Mouse (Mus musculus): ENCODE measurements around the gene Zbtb32. TPM values are rescaled to one million over a fixed set of nuclear protein-coding genes. Genes with fewer than 3 reads are reported as not detected.

Gene Zbtb32
- polyA plus RNA-seq, 2 experiments = 0.55 to 0.67 TPM

GRCm38 (mm10) chr7:30600651-30601050 lies 1.9 kb upstream of the Zbtb32 start:
- Histone ChIP-seq H3K36me3 (ENCODE audit: control insufficient read depth, insufficient read depth, low read length) (no peaks in the 10 kb centered on the region), H3K4me3 (replicated peaks; ENCODE audit: low read length) (no peak overlapping the region), H3K4me1 (ENCODE audit: control insufficient read depth, insufficient read depth, low read length) (no peaks in the 10 kb centered on the region), H3K9me3 (ENCODE audit: control insufficient read depth, low read length) (no peaks in the 10 kb centered on the region), H3K27ac (replicated peaks; ENCODE audit: low read depth, low read length) (no peak overlapping the region), H3K4me2 (replicated peaks; ENCODE audit: low read depth, low read length, severe bottlenecking) (no peak overlapping the region), H3K27me3 (ENCODE audit: control insufficient read depth, insufficient read depth, low read length) (no peaks in the 10 kb centered on the region), H3K9ac (ENCODE audit: low read depth, low read length, severe bottlenecking) (no peak overlapping the region)
- WGBS = 74% methylated on average over 7 of the region's 7 CpGs
- DNase-seq (ENCODE audit: low spot score) (no peak), ATAC-seq (ENCODE audit: low FRiP score, low read depth) (no peak)
- no peak for TF ChIP-seq POLR2A (IDR thresholded peaks at IDR 0.05; ENCODE audit: borderline replicate concordance, extremely low read depth, insufficient read depth, insufficient read length)

- H3K9me3 ChIP-seq (ENCODE audit: control insufficient read depth, low read length) = no peaks in the 10 kb centered on the region
- H3K36me3 ChIP-seq (ENCODE audit: control insufficient read depth, insufficient read depth, low read length) = no peaks in the 10 kb centered on the region
- peak; percentile 93 for ATAC-seq (ENCODE audit: low FRiP score, low read depth)
- peak; percentile 91 for DNase-seq (ENCODE audit: low spot score)
- no peak overlapping the region for H3K9ac ChIP-seq (ENCODE audit: low read depth, low read length, severe bottlenecking)
- no peak overlapping the region for H3K4me3 ChIP-seq (replicated peaks; ENCODE audit: low read length)
- H3K4me2 ChIP-seq (replicated peaks; ENCODE audit: low read depth, low read length, severe bottlenecking) = no peak overlapping the region
- no peak for TF ChIP-seq POLR2A (IDR thresholded peaks at IDR 0.05; ENCODE audit: borderline replicate concordance, extremely low read depth, insufficient read depth, insufficient read length)
- 4% methylated on average over 16 of the region's 16 CpGs for WGBS
- H3K4me1 ChIP-seq (ENCODE audit: control insufficient read depth, insufficient read depth, low read length) = no peaks in the 10 kb centered on the region
- H3K27ac ChIP-seq (replicated peaks; ENCODE audit: low read depth, low read length) = no peak overlapping the region
- H3K27me3 ChIP-seq (ENCODE audit: control insufficient read depth, insufficient read depth, low read length) = no peaks in the 10 kb centered on the region
Observed at GRCm38 (mm10) chr7:30599933-30600353, 1.2 kb upstream of the Zbtb32 start.

- Histone ChIP-seq H3K4me2 (replicated peaks; ENCODE audit: low read depth, low read length, severe bottlenecking) (no peak overlapping the region), H3K27ac (replicated peaks; ENCODE audit: low read depth, low read length) (no peak overlapping the region), H3K4me1 (ENCODE audit: control insufficient read depth, insufficient read depth, low read length) (no peaks in the 10 kb centered on the region), H3K27me3 (ENCODE audit: control insufficient read depth, insufficient read depth, low read length) (no peaks in the 10 kb centered on the region), H3K9me3 (ENCODE audit: control insufficient read depth, low read length) (no peaks in the 10 kb centered on the region), H3K4me3 (replicated peaks; ENCODE audit: low read length) (no peak overlapping the region), H3K36me3 (ENCODE audit: control insufficient read depth, insufficient read depth, low read length) (no peaks in the 10 kb centered on the region), H3K9ac (ENCODE audit: low read depth, low read length, severe bottlenecking) (no peak overlapping the region)
- TF ChIP-seq POLR2A (IDR thresholded peaks at IDR 0.05; ENCODE audit: borderline replicate concordance, extremely low read depth, insufficient read depth, insufficient read length) = no peak
- WGBS = 68% methylated on average over 5 of the region's 5 CpGs
- ATAC-seq (ENCODE audit: low FRiP score, low read depth) = no peak
- DNase-seq (ENCODE audit: low spot score) = no peak
Observed at GRCm38 (mm10) chr7:30596811-30597210, 1.9 kb downstream of the Zbtb32 start.

- no peaks in the 10 kb centered on the region for H3K27me3 ChIP-seq (ENCODE audit: control insufficient read depth, insufficient read depth, low read length)
- 66% methylated on average over 5 of the region's 5 CpGs for WGBS
- ATAC-seq (ENCODE audit: low FRiP score, low read depth) = no peak
- H3K4me1 ChIP-seq (ENCODE audit: control insufficient read depth, insufficient read depth, low read length) = no peaks in the 10 kb centered on the region
- TF ChIP-seq POLR2A (IDR thresholded peaks at IDR 0.05; ENCODE audit: borderline replicate concordance, extremely low read depth, insufficient read depth, insufficient read length) = no peak
- no peak overlapping the region for H3K4me3 ChIP-seq (replicated peaks; ENCODE audit: low read length)
- no peak overlapping the region for H3K4me2 ChIP-seq (replicated peaks; ENCODE audit: low read depth, low read length, severe bottlenecking)
- H3K27ac ChIP-seq (replicated peaks; ENCODE audit: low read depth, low read length) = no peak overlapping the region
- H3K9me3 ChIP-seq (ENCODE audit: control insufficient read depth, low read length) = no peaks in the 10 kb centered on the region
- no peak for DNase-seq (ENCODE audit: low spot score)
- no peaks in the 10 kb centered on the region for H3K36me3 ChIP-seq (ENCODE audit: control insufficient read depth, insufficient read depth, low read length)
- no peak overlapping the region for H3K9ac ChIP-seq (ENCODE audit: low read depth, low read length, severe bottlenecking)
Observed at GRCm38 (mm10) chr7:30596093-30596492, 2.6 kb downstream of the Zbtb32 start.

GRCm38 (mm10) chr7:30594510-30595024 lies 4.1 kb downstream of the Zbtb32 start:
- Histone ChIP-seq H3K4me1 (ENCODE audit: control insufficient read depth, insufficient read depth, low read length) (peaks cover 3% of the 10 kb centered on the region; the same call in 1 of the 2 replicates), H3K9ac (ENCODE audit: low read depth, low read length, severe bottlenecking) (no peak overlapping the region), H3K27ac (replicated peaks; ENCODE audit: low read depth, low read length) (no peak overlapping the region), H3K36me3 (ENCODE audit: control insufficient read depth, insufficient read depth, low read length) (no peaks in the 10 kb centered on the region), H3K9me3 (ENCODE audit: control insufficient read depth, low read length) (no peaks in the 10 kb centered on the region), H3K27me3 (ENCODE audit: control insufficient read depth, insufficient read depth, low read length) (no peaks in the 10 kb centered on the region), H3K4me3 (replicated peaks; ENCODE audit: low read length) (no peak overlapping the region), H3K4me2 (replicated peaks; ENCODE audit: low read depth, low read length, severe bottlenecking) (no peak overlapping the region)
- WGBS = 66% methylated on average over 4 of the region's 4 CpGs
- no peak for DNase-seq (ENCODE audit: low spot score)
- ATAC-seq (ENCODE audit: low FRiP score, low read depth) = no peak
- no peak for TF ChIP-seq POLR2A (IDR thresholded peaks at IDR 0.05; ENCODE audit: borderline replicate concordance, extremely low read depth, insufficient read depth, insufficient read length)

Data from limb, embryonic 14.5 days (tissue).